Comparison of ENCODE assay signal across 15 mouse cellular contexts in the genomic region with DNA sequence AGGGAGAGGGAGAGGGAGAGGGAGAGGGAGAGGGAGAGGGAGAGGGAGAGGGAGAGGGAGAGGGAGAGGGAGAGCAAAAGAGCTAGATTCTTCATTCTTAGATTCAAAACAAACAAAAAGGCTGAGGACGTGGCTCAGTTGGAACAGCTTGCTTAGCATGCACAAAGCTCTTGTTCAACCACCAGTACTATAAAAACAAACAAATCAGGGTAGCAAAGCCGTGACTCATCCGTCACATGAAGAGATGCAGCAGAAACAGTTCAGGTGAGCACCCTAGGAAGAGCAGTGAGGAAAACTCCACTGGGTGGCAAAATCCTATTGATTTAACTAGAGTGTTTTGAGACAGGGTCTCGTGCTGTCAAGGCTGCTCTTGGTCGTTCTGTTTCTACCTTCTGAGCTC.
"Had no signal": no experiment of that assay in that cellular context is flagged by ENCODE, and none has a peak within 500 bp of the region (broad histone marks: within the 10 kb centered on the region; RNA-seq: fewer than 3 reads in every experiment).

No protein-coding gene starts in this region.

- H3K9me3 ChIP-seq: kidney, embryonic 15.5 days; limb, embryonic 13.5 days; midbrain, embryonic 10.5 days; neural tube, embryonic 12.5 days had no signal

- H3K36me3 ChIP-seq: kidney, embryonic 15.5 days; limb, embryonic 13.5 days; midbrain, embryonic 10.5 days; neural tube, embryonic 12.5 days had no signal

- DNase-seq: kidney, adult 2 months; kidney, postnatal 14 days; left cerebral cortex, postnatal 4 days; lung, postnatal 4 days; midbrain, embryonic 14.5 days; retina, postnatal 1 day; right cerebral cortex, postnatal 25 days; thymus, adult 18-20 months; thymus, postnatal 14 days had no signal

- ATAC-seq: intestine, embryonic 16.5 days had no signal

- H3K4me3 ChIP-seq: kidney, embryonic 15.5 days; limb, embryonic 13.5 days; midbrain, embryonic 10.5 days; neural tube, embryonic 12.5 days had no signal

- H3K4me1 ChIP-seq: kidney, embryonic 15.5 days; midbrain, embryonic 10.5 days; neural tube, embryonic 12.5 days had no signal

- H3K27me3 ChIP-seq: kidney, embryonic 15.5 days; limb, embryonic 13.5 days; neural tube, embryonic 12.5 days had no signal

- H3K4me2 ChIP-seq: kidney, embryonic 15.5 days; limb, embryonic 13.5 days; neural tube, embryonic 12.5 days had no signal

- H3K9ac ChIP-seq: kidney, embryonic 15.5 days; limb, embryonic 13.5 days; liver, embryonic 14.5 days; neural tube, embryonic 12.5 days had no signal

- H3K27ac ChIP-seq: kidney, embryonic 15.5 days; limb, embryonic 13.5 days; liver, embryonic 14.5 days; midbrain, embryonic 10.5 days; neural tube, embryonic 12.5 days had no signal
